Mouse (Mus musculus) heart, postnatal 0 days (tissue): ENCODE measurements around the gene Sgcg.

ENCODE experiments used
- CTCF ChIP-seq: IDR thresholded peaks from 2 replicates; pipeline ENCODE4 v1.5.1; 2016; ENCODE audit warnings: antibody characterized with exemption, control low read depth, low read depth
- EP300 ChIP-seq: IDR thresholded peaks from 2 replicates; pipeline ENCODE4 v1.6.1; 2016; ENCODE audit warnings: antibody characterized with exemption, low read depth

DNA sequence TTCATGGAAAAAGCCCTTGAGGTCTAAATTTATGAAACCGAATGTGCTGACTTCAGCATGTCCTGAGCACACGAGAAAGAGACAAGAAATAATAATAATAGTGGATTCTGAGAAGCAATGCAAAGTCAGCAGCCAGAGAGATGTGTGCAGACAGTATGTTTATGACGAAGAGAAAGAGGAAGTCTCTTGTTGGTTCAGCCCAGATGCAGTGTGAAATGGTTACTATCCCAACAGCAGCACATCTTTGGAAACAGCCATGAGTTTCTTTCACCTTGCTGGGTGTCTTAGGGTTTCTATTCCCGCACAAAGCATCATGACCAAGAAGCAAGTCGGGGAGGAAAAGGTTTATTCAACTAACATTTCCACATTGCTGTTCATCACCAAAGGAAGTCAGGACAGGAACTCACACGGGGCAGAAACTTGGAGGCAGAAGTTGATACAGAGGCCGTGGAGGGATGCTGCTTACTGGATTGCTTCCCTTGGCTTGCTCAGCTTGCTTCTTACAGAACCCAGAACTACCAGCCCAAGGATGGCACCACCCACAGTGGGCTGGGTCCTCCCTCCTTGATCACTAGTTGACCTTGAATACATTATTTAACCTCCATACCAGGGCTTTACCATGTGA lies 20.5 kb upstream of the Sgcg start:
- TF ChIP-seq CTCF (no peak), EP300 (no peak)
